Mouse (Mus musculus): ENCODE data around the gene Tigd4. TPM values are rescaled to one million over a fixed set of nuclear protein-coding genes. Genes with fewer than 3 reads are reported as not detected.

Tigd4 gene
- not detected in 2 replicates for polyA plus RNA-seq (2015; fragmentation: Nextera tagmentation; extraction: Ambion mirVana)

DNA sequence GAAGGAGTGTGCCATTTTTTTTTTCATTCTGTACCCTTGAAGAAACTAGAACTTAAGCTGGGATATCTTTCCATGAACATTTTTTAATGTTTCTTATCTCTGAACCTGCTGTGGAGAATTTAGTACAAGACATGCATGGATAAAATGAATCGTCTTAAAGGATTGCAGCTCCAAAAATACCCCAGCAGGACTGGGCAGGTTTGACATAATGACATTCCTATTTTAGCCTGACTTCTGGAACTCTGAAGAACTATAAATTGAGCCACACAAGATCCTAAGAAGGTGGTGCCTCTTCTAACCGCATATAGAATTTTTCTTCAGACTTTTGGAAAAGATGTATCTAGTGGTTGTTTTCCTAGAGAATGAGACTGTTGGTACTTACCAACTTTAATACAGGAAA is at the start of gene Tigd4:
Gene Tigd4 (plus strand): TSS at position 301 of the 400 bp plus-strand sequence.

DNA sequence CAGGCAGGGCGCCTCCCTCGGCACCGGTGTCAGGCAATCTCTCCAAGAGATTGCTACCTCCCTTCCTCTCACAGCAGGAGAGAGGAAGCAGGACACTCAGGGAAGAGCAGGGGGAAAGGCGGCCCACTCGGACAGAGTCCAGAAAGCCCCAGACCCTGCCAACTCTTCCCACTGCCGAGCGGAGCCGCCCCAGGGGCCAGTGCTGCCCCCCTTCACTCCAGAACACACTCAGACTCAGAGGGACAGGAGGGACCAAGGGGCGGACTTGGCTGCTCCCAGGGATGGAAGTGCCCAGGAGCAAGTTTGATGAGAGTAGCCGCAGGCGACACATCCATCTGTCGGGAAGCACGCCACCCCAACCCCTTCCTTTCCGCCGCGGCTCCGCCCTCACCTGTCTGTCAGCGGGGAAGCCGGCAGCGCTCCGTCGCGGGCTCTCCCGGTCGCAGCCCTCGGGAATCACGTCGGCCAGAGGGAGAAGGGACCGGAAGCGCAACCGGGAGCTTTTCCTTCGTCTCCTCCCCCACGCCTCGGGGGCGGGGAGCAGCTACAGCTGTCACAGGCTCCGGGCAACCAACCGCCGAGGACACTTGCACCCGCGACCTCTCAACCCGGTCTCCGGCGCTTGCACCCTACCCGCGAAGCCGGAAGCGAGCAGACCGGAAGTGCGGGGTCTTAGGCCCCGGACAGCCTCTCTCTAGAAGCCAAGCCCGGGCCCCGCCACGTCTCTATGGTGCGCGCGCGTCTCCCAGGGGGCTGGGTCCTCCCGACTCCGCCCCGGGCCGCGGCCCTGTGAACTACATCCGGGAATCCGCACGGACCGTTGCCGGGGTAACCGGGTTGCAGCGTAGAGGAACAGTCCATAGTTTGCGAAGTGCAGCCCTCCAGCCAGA is 11.1 kb upstream of the Tigd4 start, which contains the start of gene Arfip1:
Gene Arfip1 (minus strand): TSS at position 603 of the 890 bp plus-strand sequence.

Other genes starting within 250 kb of the Tigd4 start
- 33.4 and 43.3 TPM in 2 replicates for gene Fhdc1, start 113.1 kb upstream of the Tigd4 start, polyA plus RNA-seq (2015; fragmentation: Nextera tagmentation; extraction: Ambion mirVana)
- gene Arfip1, start 10.9 kb upstream of the Tigd4 start, polyA plus RNA-seq (2015; fragmentation: Nextera tagmentation; extraction: Ambion mirVana) = 17.8 and 22.8 TPM in 2 replicates
- 7.7 and 10.4 TPM in 2 replicates for gene Tmem154, start 72.6 kb downstream of the Tigd4 start, polyA plus RNA-seq (2015; fragmentation: Nextera tagmentation; extraction: Ambion mirVana)
- 5.8 and 6.1 TPM in 2 replicates for gene Fbxw7, start 221.7 kb downstream of the Tigd4 start, polyA plus RNA-seq (2015; fragmentation: Nextera tagmentation; extraction: Ambion mirVana)